Mouse (Mus musculus) myocyte (in vitro differentiated cells): ENCODE data around the gene Hhat.

Source experiments
- POLR2A ChIP-seq: IDR thresholded peaks from one replicate; pipeline ENCODE4 v1.6.1; 2011; ENCODE audit warnings: low read depth, mild to moderate bottlenecking, control low read depth, moderate library complexity; ENCODE audit not compliant: insufficient read length
- POLR2AphosphoS2 ChIP-seq: IDR thresholded peaks from one replicate; pipeline ENCODE4 v1.6.1; 2011; ENCODE audit warnings: low read depth, control low read depth; ENCODE audit not compliant: insufficient read length
- USF1 ChIP-seq: IDR thresholded peaks from one replicate; pipeline ENCODE4 v1.6.1; 2011; ENCODE audit warnings: low read depth, mild to moderate bottlenecking, control low read depth, moderate library complexity

DNA sequence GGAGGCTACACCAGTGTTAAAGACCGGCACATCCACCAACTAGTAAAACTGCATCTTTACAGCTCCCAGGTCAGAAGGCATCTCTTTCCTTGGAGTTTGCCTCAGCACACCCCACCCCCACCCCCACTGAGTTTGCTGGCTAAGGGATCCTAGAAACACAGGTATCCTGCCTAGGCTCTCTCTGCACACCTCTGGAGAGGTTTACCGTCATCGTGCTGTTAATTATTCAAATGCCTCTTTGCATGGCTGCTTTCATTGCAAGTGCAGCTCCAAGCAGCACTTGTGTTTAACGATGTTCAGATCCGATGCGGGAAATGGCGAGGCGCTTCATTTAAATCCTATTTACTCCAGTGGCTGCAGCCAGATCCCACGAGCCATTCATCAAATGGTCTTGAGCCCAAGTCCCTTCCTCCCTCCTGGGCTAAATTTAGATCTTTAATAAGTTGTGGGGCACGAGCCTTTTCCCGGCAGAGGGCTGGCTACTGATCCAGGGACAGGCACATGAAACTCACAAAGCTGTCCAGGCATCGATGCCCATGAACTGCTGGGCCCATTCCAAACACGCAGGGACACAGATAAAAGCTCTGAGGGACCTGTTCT is 250.1 kb downstream of the Hhat start:
- no peak for TF ChIP-seq POLR2AphosphoS2
- TF ChIP-seq USF1, result no peak
- no peak for TF ChIP-seq POLR2A
